Mouse (Mus musculus): ENCODE data around the gene Ldlrad3. TPM values are rescaled to one million over a fixed set of nuclear protein-coding genes. Genes with fewer than 3 reads are reported as not detected.
A peak's percentile ranks its signal among the peaks of the same experiment; 100 is the strongest.

The Ldlrad3 gene
- polyA plus RNA-seq, 1 experiment from 2014 or later, result 55.8 TPM

DNA sequence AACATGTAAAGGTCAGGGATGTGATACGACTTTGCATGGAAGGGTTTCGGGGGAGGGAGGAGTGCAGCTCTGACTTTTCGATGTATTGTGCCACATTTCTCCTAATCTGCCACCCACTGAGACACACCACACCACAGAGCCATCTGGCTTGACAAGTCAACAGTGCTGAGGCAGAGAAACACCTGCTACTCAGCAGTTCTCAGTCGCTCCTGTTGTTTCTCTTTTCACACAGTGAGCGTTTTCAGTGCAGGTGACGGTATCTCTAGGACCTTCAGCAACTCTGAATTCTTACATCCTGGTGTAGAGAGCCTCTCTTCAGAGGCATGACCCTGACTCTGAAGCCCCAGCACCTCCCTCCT, 68.8 kb downstream of the Ldlrad3 start:
- Histone ChIP-seq H3K4me1 (peaks cover 82% of the 10 kb centered on the region), H3K27me3 (ENCODE audit: low read depth, poor library complexity, severe bottlenecking) (no peaks in the 10 kb centered on the region), H3K27ac (replicated peaks) (peak overlapping the region; percentile 42), H3K4me3 (no peak overlapping the region), H3K9me3 (replicated peaks) (no peaks in the 10 kb centered on the region), H3K36me3 (peaks cover 11% of the 10 kb centered on the region)
- WGBS, result 34% methylated on average over 6 of the region's 6 CpGs
- DNase-seq (ENCODE audit: low spot score), result no peak

DNA sequence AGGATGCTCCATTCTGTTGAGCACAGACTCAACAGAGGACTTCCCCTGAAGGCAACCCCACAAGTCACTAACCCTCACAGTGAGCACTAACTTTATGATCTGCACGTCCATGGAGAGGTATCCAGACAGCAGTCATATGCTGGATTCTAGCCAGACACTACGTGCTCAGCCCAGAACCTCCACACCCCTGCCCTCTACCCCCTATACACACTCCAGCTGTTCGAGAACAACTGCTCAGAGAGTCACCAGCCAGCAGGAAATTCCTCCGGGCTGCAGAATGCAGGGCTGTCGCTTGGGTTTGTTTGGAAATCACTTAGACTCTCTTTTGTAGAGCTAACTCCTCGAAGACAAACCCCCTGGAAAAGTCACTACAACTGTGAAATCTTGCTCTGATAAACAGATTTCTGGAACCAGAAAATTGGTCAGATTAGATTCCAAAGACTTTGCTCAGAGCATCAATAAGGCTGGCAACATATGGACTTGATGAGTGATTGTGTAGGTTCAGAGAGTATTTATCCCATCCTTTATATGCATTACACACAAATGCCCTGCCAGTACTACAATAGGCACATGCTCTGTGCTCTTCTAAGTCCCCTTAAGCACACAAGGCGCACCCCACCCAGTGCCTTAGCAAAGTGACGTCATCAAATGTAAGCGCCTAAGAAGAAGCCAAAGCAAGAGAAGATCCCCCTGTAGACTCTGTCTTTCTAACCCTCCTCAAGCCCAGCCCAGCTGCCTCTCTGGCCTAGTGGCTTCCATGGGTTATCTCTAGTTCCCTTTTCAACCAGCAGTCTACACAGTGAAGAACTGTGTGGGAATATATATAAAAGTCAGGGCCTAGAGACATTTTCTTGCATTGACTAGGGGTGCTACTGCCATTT, 69.4 kb downstream of the Ldlrad3 start:
- 44% methylated on average over 9 of the region's 9 CpGs for WGBS
- Histone ChIP-seq H3K4me1 (peaks cover 76% of the 10 kb centered on the region), H3K27ac (replicated peaks) (peak overlapping the region; percentile 42), H3K4me3 (no peak overlapping the region), H3K9me3 (replicated peaks) (no peaks in the 10 kb centered on the region), H3K27me3 (ENCODE audit: low read depth, poor library complexity, severe bottlenecking) (no peaks in the 10 kb centered on the region), H3K36me3 (peaks cover 15% of the 10 kb centered on the region)
- DNase-seq (ENCODE audit: low spot score), result no peak

DNA sequence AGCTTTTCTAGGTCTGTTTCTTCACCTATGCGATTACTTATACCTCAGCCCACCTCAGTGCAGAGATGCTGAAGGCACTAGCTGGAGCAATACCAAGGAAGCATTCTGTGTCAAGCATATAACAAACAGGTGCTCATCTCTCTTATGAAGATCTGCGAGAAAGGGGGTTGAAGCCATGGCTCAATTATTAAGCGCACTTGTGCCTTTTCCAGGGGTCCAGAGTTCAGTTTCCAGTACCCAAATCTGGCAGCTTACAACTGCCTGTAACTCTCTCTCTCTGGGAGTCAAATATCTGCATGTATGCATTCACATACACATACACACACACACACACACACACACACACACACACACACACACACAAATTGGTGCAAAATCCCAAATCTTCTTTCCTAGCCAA, 72.4 kb downstream of the Ldlrad3 start:
- DNase-seq (ENCODE audit: low spot score), result no peak
- H3K4me1 ChIP-seq, result peaks cover 46% of the 10 kb centered on the region
- peaks cover 41% of the 10 kb centered on the region for H3K36me3 ChIP-seq
- H3K27me3 ChIP-seq (ENCODE audit: low read depth, poor library complexity, severe bottlenecking), result no peaks in the 10 kb centered on the region
- no peak overlapping the region for H3K4me3 ChIP-seq
- H3K9me3 ChIP-seq (replicated peaks), result no peaks in the 10 kb centered on the region
- WGBS, result 95% methylated on average over 3 of the region's 3 CpGs
- no peak overlapping the region for H3K27ac ChIP-seq (replicated peaks)

DNA sequence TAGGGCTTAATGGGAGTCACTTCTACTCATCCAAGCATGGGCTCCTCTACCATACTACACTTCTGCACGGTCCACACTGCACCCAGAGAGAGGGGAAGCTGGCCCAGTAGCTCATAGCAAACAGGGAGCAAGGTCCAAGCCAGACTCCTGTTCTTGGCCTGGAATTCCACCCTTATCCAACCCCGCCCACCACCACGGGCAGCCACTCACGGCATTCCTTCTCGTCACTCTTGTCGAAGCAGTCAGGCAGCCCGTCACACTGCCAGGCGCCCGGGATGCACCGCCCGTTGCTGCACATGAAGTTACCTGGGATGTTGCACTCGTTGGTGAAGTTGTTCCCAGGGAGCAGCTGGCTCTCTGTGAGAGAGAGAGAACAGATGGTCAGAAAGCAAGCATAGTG, 72.9 kb downstream of the Ldlrad3 start:
- H3K9me3 ChIP-seq (replicated peaks), result no peaks in the 10 kb centered on the region
- H3K4me1 ChIP-seq, result peaks cover 41% of the 10 kb centered on the region
- DNase-seq (ENCODE audit: low spot score), result no peak
- H3K27ac ChIP-seq (replicated peaks), result 0 out of 2 replicates have a peak overlapping the region, but pooled peaks have one; percentile 23
- no peaks in the 10 kb centered on the region for H3K27me3 ChIP-seq (ENCODE audit: low read depth, poor library complexity, severe bottlenecking)
- H3K4me3 ChIP-seq, result no peak overlapping the region
- H3K36me3 ChIP-seq, result peaks cover 41% of the 10 kb centered on the region
- 80% methylated on average over 12 of the region's 12 CpGs for WGBS

DNA sequence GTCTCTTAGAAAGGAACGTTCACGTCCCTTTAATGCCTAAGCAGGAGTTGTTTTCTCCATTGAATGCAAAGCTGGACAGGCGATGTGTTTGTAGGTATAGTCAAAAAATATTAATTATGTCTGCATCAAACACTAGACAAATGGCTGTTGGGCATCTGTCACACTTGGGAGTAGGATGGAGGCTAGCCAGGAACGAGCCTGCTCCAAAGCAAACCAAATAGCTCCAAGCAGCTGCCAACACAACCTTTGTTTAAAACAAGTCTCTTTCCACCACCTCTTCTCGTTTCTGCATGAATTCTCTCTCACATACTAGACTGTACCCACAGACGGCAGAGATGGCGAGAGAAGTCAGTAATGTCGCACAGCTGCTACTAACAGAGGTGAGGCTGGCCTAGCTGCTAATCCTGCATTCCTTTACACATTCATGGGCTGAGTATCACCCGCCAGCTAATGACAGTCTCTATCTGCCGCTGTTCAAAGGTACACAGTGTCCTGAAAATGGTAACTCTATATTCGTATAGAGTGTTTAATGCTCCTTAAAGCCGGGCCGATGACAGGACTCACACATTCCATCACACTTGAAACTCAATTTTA, 74.2 kb downstream of the Ldlrad3 start:
- DNase-seq (ENCODE audit: low spot score), result no peak
- Histone ChIP-seq H3K9me3 (replicated peaks) (no peaks in the 10 kb centered on the region), H3K4me1 (peaks cover 28% of the 10 kb centered on the region), H3K4me3 (no peak overlapping the region), H3K27me3 (ENCODE audit: low read depth, poor library complexity, severe bottlenecking) (no peaks in the 10 kb centered on the region), H3K36me3 (peaks cover 41% of the 10 kb centered on the region), H3K27ac (replicated peaks) (no peak overlapping the region)
- WGBS, result 90% methylated on average over 13 of the region's 13 CpGs

DNA sequence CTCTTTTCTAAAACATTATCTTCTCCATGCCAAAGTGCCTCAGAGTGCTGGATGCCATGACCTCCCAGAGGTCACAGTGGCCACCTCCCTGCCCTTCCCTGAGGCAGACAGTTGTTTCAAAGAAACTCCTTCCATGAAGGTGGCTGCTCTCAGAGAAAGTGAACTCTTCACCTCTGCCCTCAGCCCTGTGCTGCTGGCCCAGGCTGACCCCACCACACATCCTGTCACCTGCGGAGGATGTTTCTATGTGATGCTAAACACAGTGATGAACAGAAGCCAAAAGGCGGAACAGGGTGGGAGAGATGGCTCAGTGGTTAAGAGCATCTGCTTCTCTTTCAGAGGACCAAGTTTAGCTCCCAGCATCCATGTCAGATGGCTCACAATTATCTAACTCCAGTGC, 75.9 kb downstream of the Ldlrad3 start:
- Histone ChIP-seq H3K9me3 (replicated peaks) (no peaks in the 10 kb centered on the region), H3K4me1 (peaks cover 13% of the 10 kb centered on the region), H3K27me3 (ENCODE audit: low read depth, poor library complexity, severe bottlenecking) (no peaks in the 10 kb centered on the region), H3K4me3 (no peak overlapping the region), H3K27ac (replicated peaks) (no peak overlapping the region), H3K36me3 (peaks cover 55% of the 10 kb centered on the region)
- no peak for DNase-seq (ENCODE audit: low spot score)
- 86% methylated on average over 2 of the region's 2 CpGs for WGBS

DNA sequence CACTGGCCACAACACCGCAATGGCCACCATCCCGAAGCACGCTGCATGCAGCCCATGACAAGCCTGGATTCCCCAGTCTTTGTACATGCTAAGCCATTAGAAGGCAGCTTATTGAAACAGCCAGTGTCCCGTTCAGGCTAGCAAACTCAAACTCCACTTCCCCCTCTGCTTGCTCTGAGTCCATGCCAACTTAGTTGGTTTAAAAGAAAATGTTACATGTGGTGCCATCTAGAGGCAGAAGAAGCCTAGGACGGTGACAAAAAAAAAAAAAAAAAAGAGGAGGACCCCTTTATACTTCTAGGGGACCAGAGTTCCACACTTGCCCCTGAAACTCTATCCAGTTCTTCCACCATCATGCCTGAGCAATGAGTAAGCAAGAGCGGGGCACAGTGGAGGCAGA, 78.9 kb downstream of the Ldlrad3 start:
- Histone ChIP-seq H3K9me3 (replicated peaks) (no peaks in the 10 kb centered on the region), H3K27ac (replicated peaks) (no peak overlapping the region), H3K36me3 (peaks cover 53% of the 10 kb centered on the region), H3K4me1 (no peaks in the 10 kb centered on the region; the same call in 1 of the 2 replicates), H3K27me3 (ENCODE audit: low read depth, poor library complexity, severe bottlenecking) (no peaks in the 10 kb centered on the region), H3K4me3 (no peak overlapping the region)
- WGBS, result 76% methylated on average over 6 of the region's 6 CpGs
- DNase-seq (ENCODE audit: low spot score), result no peak

DNA sequence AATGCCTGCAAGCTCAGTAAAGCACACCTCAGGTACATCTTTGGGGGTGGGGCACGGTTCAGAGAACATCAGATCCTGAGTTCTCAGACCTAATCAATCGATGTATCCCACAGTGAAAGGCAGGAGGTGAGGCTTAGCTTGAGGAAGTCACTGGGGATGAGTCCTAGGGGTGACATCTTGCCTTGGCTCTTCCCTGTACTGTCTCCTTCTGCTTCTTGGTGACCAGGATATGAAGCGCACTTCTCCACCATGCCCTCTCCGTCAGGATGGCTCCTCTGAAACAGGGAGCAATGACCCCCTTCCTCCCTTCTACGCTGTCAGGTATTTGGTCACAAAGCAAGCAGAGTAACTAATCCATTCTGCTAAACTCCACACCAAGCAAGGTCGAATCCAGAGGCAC, 79.5 kb downstream of the Ldlrad3 start:
- Histone ChIP-seq H3K9me3 (replicated peaks) (no peaks in the 10 kb centered on the region), H3K4me1 (no peaks in the 10 kb centered on the region; the same call in 1 of the 2 replicates), H3K27me3 (ENCODE audit: low read depth, poor library complexity, severe bottlenecking) (no peaks in the 10 kb centered on the region), H3K36me3 (peaks cover 48% of the 10 kb centered on the region), H3K4me3 (no peak overlapping the region), H3K27ac (replicated peaks) (no peak overlapping the region)
- WGBS, result 93% methylated on average over 6 of the region's 6 CpGs
- no peak for DNase-seq (ENCODE audit: low spot score)

DNA sequence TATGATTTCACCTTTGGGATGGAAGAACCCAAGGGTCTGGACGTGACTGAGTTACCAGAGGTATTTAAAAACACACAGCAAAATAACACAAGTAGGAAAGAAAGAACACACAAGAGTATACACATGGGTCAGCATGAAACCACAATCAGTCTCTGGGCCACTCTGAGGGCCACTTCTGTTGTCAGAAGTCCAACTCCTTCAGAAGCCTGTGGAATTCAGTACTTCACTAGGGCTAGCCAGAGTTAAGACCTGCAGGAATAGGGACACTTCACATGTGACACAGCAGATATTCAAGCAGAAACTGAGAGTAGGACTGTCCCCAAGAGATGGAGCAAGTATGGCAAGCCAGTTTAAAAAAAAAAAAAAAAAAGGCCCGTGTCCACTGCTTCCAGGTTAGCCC, 80.7 kb downstream of the Ldlrad3 start:
- no peak overlapping the region for H3K4me3 ChIP-seq
- DNase-seq (ENCODE audit: low spot score), result no peak
- peaks cover 39% of the 10 kb centered on the region for H3K36me3 ChIP-seq
- no peaks in the 10 kb centered on the region for H3K9me3 ChIP-seq (replicated peaks)
- H3K27me3 ChIP-seq (ENCODE audit: low read depth, poor library complexity, severe bottlenecking), result no peaks in the 10 kb centered on the region
- no peak overlapping the region for H3K27ac ChIP-seq (replicated peaks)
- 71% methylated on average over 2 of the region's 2 CpGs for WGBS
- H3K4me1 ChIP-seq, result peaks cover 5% of the 10 kb centered on the region; the same call in 1 of the 2 replicates

DNA sequence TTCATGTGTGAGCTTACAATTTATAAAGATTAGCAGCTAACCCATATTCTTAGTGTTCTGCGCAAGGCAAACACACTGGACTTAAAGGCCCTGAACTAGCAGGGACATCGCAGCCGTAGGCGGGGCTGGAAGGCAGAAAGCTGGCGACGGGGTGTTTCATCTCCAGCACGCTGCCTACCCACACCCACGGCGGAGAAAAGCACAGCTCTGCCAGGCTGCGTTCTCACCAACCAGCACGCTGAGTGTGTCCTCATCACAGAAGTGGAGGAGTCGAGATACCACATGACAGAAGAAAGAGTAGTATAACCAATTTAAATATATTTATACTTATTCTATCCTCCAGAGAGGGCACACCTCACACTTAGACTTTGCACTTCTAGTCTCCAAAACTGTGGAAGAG, 82.2 kb downstream of the Ldlrad3 start:
- H3K27ac ChIP-seq (replicated peaks), result no peak overlapping the region
- no peaks in the 10 kb centered on the region for H3K9me3 ChIP-seq (replicated peaks)
- peaks cover 26% of the 10 kb centered on the region for H3K36me3 ChIP-seq
- no peak overlapping the region for H3K4me3 ChIP-seq
- H3K27me3 ChIP-seq (ENCODE audit: low read depth, poor library complexity, severe bottlenecking), result no peaks in the 10 kb centered on the region
- peaks cover 6% of the 10 kb centered on the region; the same call in 1 of the 2 replicates for H3K4me1 ChIP-seq
- DNase-seq (ENCODE audit: low spot score), result no peak
- 92% methylated on average over 12 of the region's 12 CpGs for WGBS

DNA sequence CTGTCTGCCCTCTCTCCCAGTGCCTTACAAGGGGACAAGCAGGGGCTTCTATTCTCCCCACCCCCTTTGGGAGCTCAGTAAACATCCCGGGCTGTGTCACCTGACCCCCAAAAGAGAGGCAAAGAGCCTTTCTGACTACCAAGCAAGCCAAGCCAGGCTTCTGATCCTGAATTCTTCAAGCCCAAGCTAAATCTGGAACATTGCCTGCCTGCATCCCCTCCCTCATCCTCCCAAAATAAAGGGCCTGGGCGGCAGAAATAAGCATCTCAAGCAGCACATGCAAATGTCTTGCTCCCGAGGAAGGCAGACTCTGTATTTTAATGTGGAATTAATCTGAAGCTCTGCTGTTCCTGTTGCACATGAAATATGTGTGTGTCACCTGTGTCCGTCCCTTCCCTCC, 85.7 kb downstream of the Ldlrad3 start:
- no peaks in the 10 kb centered on the region for H3K9me3 ChIP-seq (replicated peaks)
- peaks cover 20% of the 10 kb centered on the region; the same call in 1 of the 2 replicates for H3K36me3 ChIP-seq
- DNase-seq (ENCODE audit: low spot score), result no peak
- 58% methylated on average over 4 of the region's 4 CpGs for WGBS
- no peak overlapping the region for H3K4me3 ChIP-seq
- H3K27me3 ChIP-seq (ENCODE audit: low read depth, poor library complexity, severe bottlenecking), result no peaks in the 10 kb centered on the region
- H3K4me1 ChIP-seq, result peaks cover 22% of the 10 kb centered on the region
- no peak overlapping the region for H3K27ac ChIP-seq (replicated peaks)

DNA sequence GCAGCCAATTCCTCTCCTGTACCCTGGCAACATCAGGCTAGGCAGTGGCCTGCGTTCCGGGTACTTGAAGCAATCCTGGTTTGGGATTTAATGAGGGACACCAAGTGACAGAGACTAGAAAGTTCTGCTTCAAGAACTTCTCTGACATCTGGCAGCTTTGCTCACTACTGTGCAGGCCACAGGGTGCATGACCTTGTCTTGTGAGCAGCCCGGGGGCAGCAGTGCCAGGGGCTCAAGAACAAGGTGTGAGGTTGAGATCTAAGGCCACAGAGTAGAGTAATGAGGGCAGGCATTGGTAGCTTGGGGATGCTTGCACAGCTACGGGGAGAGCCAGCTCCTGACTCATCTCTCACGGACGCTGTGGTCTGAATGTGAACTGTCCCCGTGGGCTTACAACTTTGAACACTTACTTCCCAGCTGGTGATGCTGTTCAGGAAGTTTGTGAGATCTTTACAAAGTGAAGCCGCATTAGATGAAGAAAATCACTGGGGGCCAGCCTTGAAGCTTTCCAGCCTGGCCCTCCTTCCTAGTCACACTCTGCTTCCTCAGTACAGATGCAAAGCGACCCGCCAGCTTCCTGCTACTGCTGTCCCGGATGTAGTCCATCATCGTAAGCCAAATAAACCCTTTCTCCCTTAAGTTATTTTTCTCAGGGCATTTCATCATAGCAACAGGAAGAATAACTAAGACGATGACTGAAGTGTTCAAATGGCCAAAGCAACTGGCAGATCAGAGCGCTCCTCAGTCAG, 86.3 kb downstream of the Ldlrad3 start:
- peaks cover 22% of the 10 kb centered on the region for H3K4me1 ChIP-seq
- H3K4me3 ChIP-seq, result no peak overlapping the region
- peaks cover 26% of the 10 kb centered on the region; the same call in 1 of the 2 replicates for H3K36me3 ChIP-seq
- no peak overlapping the region for H3K27ac ChIP-seq (replicated peaks)
- H3K27me3 ChIP-seq (ENCODE audit: low read depth, poor library complexity, severe bottlenecking), result no peaks in the 10 kb centered on the region
- no peak for DNase-seq (ENCODE audit: low spot score)
- H3K9me3 ChIP-seq (replicated peaks), result no peaks in the 10 kb centered on the region
- 86% methylated on average over 14 of the region's 14 CpGs for WGBS

DNA sequence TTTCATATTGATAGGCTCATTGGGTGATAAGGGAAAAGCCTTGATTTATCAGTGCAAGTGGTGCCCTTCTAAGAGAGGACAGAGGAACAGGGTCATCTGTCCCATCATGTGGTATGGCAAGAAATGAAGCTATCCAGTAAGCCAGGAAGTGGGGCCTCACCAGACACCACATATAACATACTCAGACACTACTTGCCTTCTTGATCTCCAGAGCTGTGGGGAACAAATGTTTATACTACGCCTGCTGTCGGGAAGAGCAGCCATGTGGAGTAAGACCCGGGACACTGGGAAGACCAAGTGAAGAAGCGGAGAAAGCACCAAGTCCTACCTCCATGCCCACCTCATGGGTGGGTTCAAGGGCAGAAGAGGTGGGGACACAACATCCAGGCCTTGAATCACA, 86.9 kb downstream of the Ldlrad3 start:
- peaks cover 32% of the 10 kb centered on the region for H3K36me3 ChIP-seq
- 93% methylated on average over 4 of the region's 4 CpGs for WGBS
- H3K27ac ChIP-seq (replicated peaks), result no peak overlapping the region

More for the DNA sequence above, 86.9 kb downstream of the Ldlrad3 start:
- Histone ChIP-seq H3K4me1 (peaks cover 22% of the 10 kb centered on the region), H3K4me3 (no peak overlapping the region), H3K27me3 (ENCODE audit: low read depth, poor library complexity, severe bottlenecking) (no peaks in the 10 kb centered on the region), H3K9me3 (replicated peaks) (no peaks in the 10 kb centered on the region)
- DNase-seq (ENCODE audit: low spot score), result no peak

Measured in midbrain, embryonic 10.5 days (tissue).